Mouse (Mus musculus): ENCODE results near the gene Ptprm. TPM values are rescaled to one million over a fixed set of nuclear protein-coding genes. Genes with fewer than 3 reads are reported as not detected.

The Ptprm gene
- polyA plus RNA-seq, 1 experiment from 2014 or later = 9.0 TPM

GRCm38 (mm10) chr17:67055681-67056080, 298.6 kb downstream of the Ptprm start:
- no peak overlapping the region for H3K4me3 ChIP-seq
- DNase-seq (ENCODE audit: low spot score) = no peak
- H3K36me3 ChIP-seq = no peaks in the 10 kb centered on the region
- H3K27ac ChIP-seq = no peak overlapping the region
- H3K9me3 ChIP-seq (replicated peaks) = no peaks in the 10 kb centered on the region
- no peaks in the 10 kb centered on the region for H3K4me1 ChIP-seq
- no peaks in the 10 kb centered on the region for H3K27me3 ChIP-seq (ENCODE audit: low read depth, poor library complexity, severe bottlenecking)
- WGBS = 94% methylated on average over 6 of the region's 6 CpGs

DNA sequence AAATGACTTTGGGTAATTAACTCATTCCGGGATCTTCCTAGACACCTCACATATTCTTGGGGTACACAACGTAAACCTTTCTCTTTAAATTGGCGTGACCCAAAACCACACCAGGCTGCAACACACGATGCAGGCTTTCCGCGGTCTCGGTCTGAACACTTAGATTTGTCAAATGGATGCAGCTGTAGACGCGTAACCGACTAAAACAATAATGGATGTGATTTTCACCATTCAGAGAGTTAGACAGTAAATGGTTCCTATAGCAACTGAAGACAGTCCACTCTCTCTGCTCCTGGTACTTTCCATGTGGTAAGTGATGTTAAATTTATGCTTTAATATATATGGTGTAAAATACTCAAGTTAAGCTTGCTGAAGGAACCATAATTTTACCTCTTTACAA, 300.1 kb downstream of the Ptprm start:
- H3K4me1 ChIP-seq = no peaks in the 10 kb centered on the region
- no peaks in the 10 kb centered on the region for H3K27me3 ChIP-seq (ENCODE audit: low read depth, poor library complexity, severe bottlenecking)
- WGBS = 93% methylated on average over 10 of the region's 10 CpGs
- no peak overlapping the region for H3K4me3 ChIP-seq
- no peaks in the 10 kb centered on the region for H3K36me3 ChIP-seq
- no peak overlapping the region for H3K27ac ChIP-seq
- no peaks in the 10 kb centered on the region for H3K9me3 ChIP-seq (replicated peaks)
- no peak for DNase-seq (ENCODE audit: low spot score)

DNA sequence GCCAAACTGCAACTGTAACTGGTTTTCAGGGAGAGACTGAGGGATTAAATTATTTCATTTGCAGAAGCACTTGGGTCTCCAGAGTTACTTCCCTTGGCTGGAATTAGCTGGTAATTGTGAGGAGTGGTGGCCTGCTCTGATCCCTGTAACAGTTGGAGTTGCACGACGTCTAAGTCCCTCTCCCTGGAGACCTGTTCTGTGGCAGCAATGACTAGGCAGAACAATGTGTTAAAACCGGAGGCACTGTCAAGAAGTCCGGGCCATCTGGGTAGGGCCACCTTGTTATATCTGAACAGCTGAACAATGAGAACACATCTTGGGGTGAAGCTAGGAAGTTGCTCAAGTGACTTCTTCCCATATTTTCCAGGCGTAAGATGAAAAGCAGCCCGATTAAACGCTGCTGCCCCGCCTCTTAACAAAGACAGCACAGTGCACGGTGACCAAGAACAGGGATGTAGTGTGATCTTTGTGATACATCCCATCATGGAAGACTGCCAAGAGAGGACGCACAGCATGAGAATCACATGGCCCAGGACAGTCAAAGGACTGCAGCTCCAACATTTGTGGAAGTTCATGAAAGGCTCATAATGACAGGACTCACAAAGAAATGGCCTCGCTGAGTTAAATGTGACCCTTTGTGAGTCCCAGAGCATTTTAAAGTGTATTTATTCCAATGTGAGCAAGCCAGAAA, 301.5 kb downstream of the Ptprm start:
- Histone ChIP-seq H3K4me1 (no peaks in the 10 kb centered on the region), H3K4me3 (no peak overlapping the region), H3K9me3 (replicated peaks) (no peaks in the 10 kb centered on the region), H3K36me3 (no peaks in the 10 kb centered on the region), H3K27ac (no peak overlapping the region), H3K27me3 (ENCODE audit: low read depth, poor library complexity, severe bottlenecking) (no peaks in the 10 kb centered on the region)
- 86% methylated on average over 11 of the region's 11 CpGs for WGBS
- DNase-seq (ENCODE audit: low spot score) = no peak

GRCm38 (mm10) chr17:67047697-67048096, 306.6 kb downstream of the Ptprm start:
- DNase-seq (ENCODE audit: low spot score) = no peak
- Histone ChIP-seq H3K4me1 (no peaks in the 10 kb centered on the region), H3K4me3 (no peak overlapping the region), H3K27me3 (ENCODE audit: low read depth, poor library complexity, severe bottlenecking) (no peaks in the 10 kb centered on the region), H3K27ac (no peak overlapping the region), H3K36me3 (no peaks in the 10 kb centered on the region), H3K9me3 (replicated peaks) (no peaks in the 10 kb centered on the region)
- 87% methylated on average over 4 of the region's 4 CpGs for WGBS

DNA sequence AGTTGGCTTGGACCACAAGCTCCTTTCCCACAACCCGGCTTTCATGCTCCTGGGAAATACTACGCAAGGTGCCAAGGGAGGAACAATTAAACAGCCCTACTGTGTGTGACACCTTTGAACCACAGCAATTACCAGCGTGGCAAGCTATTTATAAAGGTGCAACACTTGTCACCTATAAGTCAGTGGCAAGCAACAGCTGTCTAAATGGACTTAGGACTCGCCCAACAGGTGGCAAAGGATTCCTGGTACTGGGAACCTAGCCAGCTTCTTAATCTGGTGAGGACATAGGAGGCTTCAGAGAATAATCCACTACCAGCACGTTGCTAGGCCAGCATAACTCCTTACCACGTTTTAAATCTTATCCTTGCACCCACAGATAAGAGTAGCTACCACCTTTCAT, 315.7 kb downstream of the Ptprm start:
- Histone ChIP-seq H3K4me3 (no peak overlapping the region), H3K4me1 (no peaks in the 10 kb centered on the region), H3K27me3 (ENCODE audit: low read depth, poor library complexity, severe bottlenecking) (no peaks in the 10 kb centered on the region), H3K36me3 (no peaks in the 10 kb centered on the region), H3K27ac (no peak overlapping the region), H3K9me3 (replicated peaks) (no peaks in the 10 kb centered on the region)
- 69% methylated on average over 6 of the region's 6 CpGs for WGBS
- no peak for DNase-seq (ENCODE audit: low spot score)

GRCm38 (mm10) chr17:67033547-67033946, 320.7 kb downstream of the Ptprm start:
- Histone ChIP-seq H3K27me3 (ENCODE audit: low read depth, poor library complexity, severe bottlenecking) (no peaks in the 10 kb centered on the region), H3K4me3 (no peak overlapping the region), H3K36me3 (no peaks in the 10 kb centered on the region), H3K27ac (no peak overlapping the region), H3K9me3 (replicated peaks) (no peaks in the 10 kb centered on the region), H3K4me1 (no peaks in the 10 kb centered on the region)
- DNase-seq (ENCODE audit: low spot score) = no peak
- 91% methylated on average over 3 of the region's 3 CpGs for WGBS

DNA sequence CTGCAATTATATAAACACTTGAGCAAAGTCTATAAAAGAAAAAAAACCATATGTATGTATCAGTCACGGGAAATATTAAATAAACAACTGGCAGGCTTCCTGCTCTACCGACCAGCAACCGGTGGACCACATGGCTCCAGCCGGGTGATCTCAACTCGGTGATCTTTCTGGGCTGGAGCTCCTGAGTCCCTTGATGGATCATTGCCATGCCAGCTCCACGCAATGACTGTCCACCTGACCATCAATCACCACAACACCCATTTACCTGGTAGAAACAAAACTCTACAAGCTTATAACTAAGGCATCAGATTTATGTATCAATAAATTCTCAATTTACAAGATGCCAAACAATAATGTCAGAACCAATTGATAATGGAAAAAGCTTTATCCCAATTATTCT, 322.2 kb downstream of the Ptprm start:
- no peak overlapping the region for H3K27ac ChIP-seq
- H3K27me3 ChIP-seq (ENCODE audit: low read depth, poor library complexity, severe bottlenecking) = no peaks in the 10 kb centered on the region
- no peaks in the 10 kb centered on the region for H3K9me3 ChIP-seq (replicated peaks)
- H3K4me1 ChIP-seq = no peaks in the 10 kb centered on the region
- 97% methylated on average over 6 of the region's 6 CpGs for WGBS
- no peaks in the 10 kb centered on the region for H3K36me3 ChIP-seq
- no peak for DNase-seq (ENCODE audit: low spot score)
- no peak overlapping the region for H3K4me3 ChIP-seq

GRCm38 (mm10) chr17:67031341-67031740, 322.9 kb downstream of the Ptprm start:
- no peaks in the 10 kb centered on the region for H3K36me3 ChIP-seq
- H3K9me3 ChIP-seq (replicated peaks) = no peaks in the 10 kb centered on the region
- no peaks in the 10 kb centered on the region for H3K27me3 ChIP-seq (ENCODE audit: low read depth, poor library complexity, severe bottlenecking)
- 77% methylated on average over 4 of the region's 4 CpGs for WGBS
- H3K4me1 ChIP-seq = no peaks in the 10 kb centered on the region
- H3K4me3 ChIP-seq = no peak overlapping the region
- no peak for DNase-seq (ENCODE audit: low spot score)
- H3K27ac ChIP-seq = no peak overlapping the region

GRCm38 (mm10) chr17:67027274-67027673, 327.0 kb downstream of the Ptprm start:
- no peaks in the 10 kb centered on the region for H3K36me3 ChIP-seq
- H3K27ac ChIP-seq = no peak overlapping the region
- no peak overlapping the region for H3K4me3 ChIP-seq
- no peaks in the 10 kb centered on the region for H3K27me3 ChIP-seq (ENCODE audit: low read depth, poor library complexity, severe bottlenecking)
- DNase-seq (ENCODE audit: low spot score) = no peak
- WGBS = 90% methylated on average over 9 of the region's 9 CpGs
- no peaks in the 10 kb centered on the region for H3K9me3 ChIP-seq (replicated peaks)
- H3K4me1 ChIP-seq = no peaks in the 10 kb centered on the region

- Histone ChIP-seq H3K4me3 (no peak overlapping the region), H3K27me3 (ENCODE audit: low read depth, poor library complexity, severe bottlenecking) (no peaks in the 10 kb centered on the region), H3K36me3 (no peaks in the 10 kb centered on the region), H3K27ac (no peak overlapping the region), H3K9me3 (replicated peaks) (no peaks in the 10 kb centered on the region), H3K4me1 (no peaks in the 10 kb centered on the region)
- 80% methylated on average over 6 of the region's 6 CpGs for WGBS
- DNase-seq (ENCODE audit: low spot score) = no peak
Measured at GRCm38 (mm10) chr17:67016501-67016900, 337.8 kb downstream of the Ptprm start.

DNA sequence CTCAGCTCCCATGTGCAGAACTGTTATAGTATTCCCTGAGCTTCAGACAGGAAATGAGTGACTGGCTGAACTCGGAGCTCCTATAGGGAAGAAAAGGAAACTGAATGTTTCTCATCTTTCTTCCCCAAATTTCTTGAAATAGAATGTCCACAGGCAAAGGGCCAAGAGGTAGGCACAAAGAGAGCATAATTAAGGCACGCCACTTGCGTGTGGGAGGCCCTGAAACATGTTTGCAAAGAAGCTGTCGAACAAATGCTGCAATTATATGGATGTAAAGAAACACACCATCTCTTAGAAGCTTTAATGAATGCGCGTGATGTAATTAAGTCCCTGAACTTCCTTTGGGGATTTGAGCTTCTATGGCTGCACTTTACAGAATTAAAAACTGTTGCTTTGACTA, 341.0 kb downstream of the Ptprm start:
- no peak overlapping the region for H3K4me3 ChIP-seq
- no peak overlapping the region for H3K27ac ChIP-seq
- H3K4me1 ChIP-seq = no peaks in the 10 kb centered on the region
- no peak for DNase-seq (ENCODE audit: low spot score)
- no peaks in the 10 kb centered on the region for H3K9me3 ChIP-seq (replicated peaks)
- no peaks in the 10 kb centered on the region for H3K27me3 ChIP-seq (ENCODE audit: low read depth, poor library complexity, severe bottlenecking)
- H3K36me3 ChIP-seq = no peaks in the 10 kb centered on the region
- WGBS = 91% methylated on average over 6 of the region's 6 CpGs

DNA sequence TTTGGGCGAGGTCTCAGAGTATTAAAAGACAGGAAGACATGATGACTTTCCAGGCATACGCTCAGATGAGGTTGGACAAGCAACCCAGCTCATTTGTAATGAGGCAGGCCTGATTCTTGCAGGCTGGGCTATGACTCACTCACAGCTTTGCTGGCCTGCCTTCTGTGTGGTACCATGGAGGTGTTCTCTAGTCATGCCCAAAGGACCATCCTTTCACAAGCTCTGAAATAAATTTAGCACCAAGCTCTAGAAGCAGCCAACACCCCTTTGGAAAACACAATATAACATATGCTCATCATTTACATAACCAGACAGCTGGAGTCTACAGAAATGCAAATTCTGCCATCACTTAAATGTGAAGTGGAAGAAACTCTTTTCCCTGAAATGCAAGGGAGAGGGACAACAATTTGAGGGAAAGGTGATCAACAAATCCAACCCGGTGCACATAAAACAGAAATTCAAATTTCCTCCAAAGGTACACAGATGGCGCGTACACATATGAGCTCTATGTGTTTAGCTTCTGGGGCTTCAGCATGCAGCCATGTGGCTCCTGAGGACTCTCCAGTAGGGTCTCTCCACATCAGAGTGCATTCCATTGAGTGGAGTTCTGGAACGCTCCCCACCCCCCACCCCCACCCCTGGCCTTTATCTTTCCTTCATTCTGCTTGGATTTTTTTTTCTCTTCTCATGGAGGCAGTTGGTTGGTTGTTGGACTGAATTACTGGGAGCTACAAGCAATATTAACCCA, 342.2 kb downstream of the Ptprm start:
- Histone ChIP-seq H3K9me3 (replicated peaks) (no peaks in the 10 kb centered on the region), H3K36me3 (no peaks in the 10 kb centered on the region), H3K27ac (no peak overlapping the region), H3K27me3 (ENCODE audit: low read depth, poor library complexity, severe bottlenecking) (no peaks in the 10 kb centered on the region), H3K4me3 (no peak overlapping the region), H3K4me1 (no peaks in the 10 kb centered on the region; the same call in 1 of the 2 replicates)
- 94% methylated on average over 6 of the region's 6 CpGs for WGBS
- DNase-seq (ENCODE audit: low spot score) = no peak

DNA sequence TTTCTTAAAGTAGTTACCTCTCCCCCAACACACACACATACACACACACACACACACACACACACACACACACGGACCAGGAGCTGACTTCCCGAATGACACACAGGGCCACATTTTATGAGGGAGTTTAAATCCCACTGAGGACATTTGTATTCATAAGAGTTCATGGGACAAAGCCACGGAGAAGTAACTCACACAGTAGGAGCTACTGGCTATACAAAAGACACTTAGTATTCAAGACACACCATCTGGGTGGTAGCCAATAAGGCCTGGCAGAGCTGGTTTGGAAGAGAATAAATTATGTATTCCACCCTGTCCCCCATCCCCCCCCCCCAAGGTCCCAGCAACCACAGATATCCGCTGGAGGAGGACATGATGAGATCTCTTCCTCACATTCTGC, 344.1 kb downstream of the Ptprm start:
- WGBS = 89% methylated on average over 4 of the region's 4 CpGs
- H3K36me3 ChIP-seq = no peaks in the 10 kb centered on the region
- no peak overlapping the region for H3K4me3 ChIP-seq
- DNase-seq (ENCODE audit: low spot score) = no peak
- no peaks in the 10 kb centered on the region; the same call in 1 of the 2 replicates for H3K4me1 ChIP-seq
- no peaks in the 10 kb centered on the region for H3K27me3 ChIP-seq (ENCODE audit: low read depth, poor library complexity, severe bottlenecking)
- no peaks in the 10 kb centered on the region for H3K9me3 ChIP-seq (replicated peaks)
- H3K27ac ChIP-seq = no peak overlapping the region
